Mouse (Mus musculus) liver, adult 2 months (tissue): ENCODE results near the gene Nrtn.

Experiments used
- CTCF ChIP-seq: fragments of 200-500 bp; IDR thresholded peaks from 2 replicates; pipeline ENCODE4 v1.5.1; 2011; ENCODE audit warnings: low read depth, low read length, control low read depth
- POLR2A ChIP-seq: fragments of 200-500 bp; IDR thresholded peaks from 2 replicates; pipeline ENCODE4 v1.6.1; 2011; ENCODE audit warnings: low read length, control low read depth; ENCODE audit not compliant: insufficient read depth; ENCODE audit errors: extremely low read depth

GRCm38 (mm10) chr17:56753452-56753851 is 3.9 kb downstream of the Nrtn start:
- TF ChIP-seq POLR2A (no peak), CTCF (no peak)
